Mouse (Mus musculus) layer of hippocampus, postnatal 10 days (tissue): ENCODE results near the gene Cdr2. TPM values are rescaled to one million over a fixed set of nuclear protein-coding genes. Genes with fewer than 3 reads are reported as not detected.
"Not testable (repeated sequence)": the region's sequence is repeated elsewhere in the genome, so short reads cannot be mapped to it uniquely, and the experiment has no call there.

Experiments
- DNase-seq, 2 experiments: peaks; one replicate each; pipeline ENCODE4 v3.0.0; 2021; ENCODE audit warnings: low spot score in 2 of 2
- total RNA-seq, 2 experiments: library from RNA; stranded (reverse); gene quantifications; 2 replicates each; pipeline ENCODE4 v1.2.3; 2021

Gene Cdr2
- total RNA-seq, 2 experiments from 2014 or later: 3.1 to 3.9 TPM

- no peak for DNase-seq
These were observed 68.8 kb downstream of the Cdr2 start for GRCm38 (mm10) chr7:120913332-120913731.

DNA sequence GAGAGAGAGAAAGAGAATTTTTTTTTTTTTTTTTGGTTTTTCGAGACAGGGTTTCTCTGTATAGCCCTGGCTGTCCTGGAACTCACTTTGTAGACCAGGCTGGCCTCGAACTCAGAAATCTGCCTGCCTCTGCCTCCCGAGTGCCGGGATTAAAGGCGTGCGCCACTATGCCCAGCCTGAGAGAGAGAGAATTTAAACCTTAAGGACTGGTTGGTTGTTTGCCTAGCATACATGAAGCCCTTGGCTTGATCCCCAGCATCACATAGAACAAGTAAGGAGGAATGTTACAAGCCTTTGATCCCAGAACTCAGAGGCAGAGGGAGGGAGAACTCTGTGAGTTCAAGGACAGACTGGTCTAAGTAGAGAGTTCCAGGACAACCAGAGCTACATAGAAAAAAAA, 70.8 kb downstream of the Cdr2 start:
- DNase-seq: not testable (repeated sequence)

- not testable (repeated sequence) for DNase-seq
These were observed 71.9 kb downstream of the Cdr2 start for GRCm38 (mm10) chr7:120910172-120910571.

Other genes starting within 250 kb of the Cdr2 start
- 10 to 100 TPM in 1 of 2 experiments, 1 to 10 TPM in 1; 9.2 to 10.2 TPM for gene Vwa3a, start 243.0 kb downstream of the Cdr2 start, total RNA-seq
- under 1 TPM in 1 of 2 experiments, not detected in 1; 0.27 TPM for gene Gm5737, start 169.9 kb downstream of the Cdr2 start, total RNA-seq
- 10 to 100 TPM; 38.9 to 41.7 TPM for gene Eef2k, start 139.5 kb downstream of the Cdr2 start, total RNA-seq
- 10 to 100 TPM; 31.3 to 32.0 TPM for gene Polr3e, start 64.6 kb downstream of the Cdr2 start, total RNA-seq
- gene Mfsd13b, start 197 bp upstream of the Cdr2 start, total RNA-seq: under 1 TPM; 0.27 to 0.40 TPM
- 10 to 100 TPM; 77.6 to 81.2 TPM for gene Mettl9, start 52.1 kb upstream of the Cdr2 start, total RNA-seq
- gene Igsf6, start 92.3 kb upstream of the Cdr2 start, total RNA-seq: under 1 TPM in 1 of 2 experiments, not detected in 1; 0.36 TPM
- under 1 TPM; 0.45 to 0.66 TPM for gene Otoa, start 99.3 kb upstream of the Cdr2 start, total RNA-seq